Mouse (Mus musculus): ENCODE measurements around the gene Foxj3.

Foxj3 gene

DNA sequence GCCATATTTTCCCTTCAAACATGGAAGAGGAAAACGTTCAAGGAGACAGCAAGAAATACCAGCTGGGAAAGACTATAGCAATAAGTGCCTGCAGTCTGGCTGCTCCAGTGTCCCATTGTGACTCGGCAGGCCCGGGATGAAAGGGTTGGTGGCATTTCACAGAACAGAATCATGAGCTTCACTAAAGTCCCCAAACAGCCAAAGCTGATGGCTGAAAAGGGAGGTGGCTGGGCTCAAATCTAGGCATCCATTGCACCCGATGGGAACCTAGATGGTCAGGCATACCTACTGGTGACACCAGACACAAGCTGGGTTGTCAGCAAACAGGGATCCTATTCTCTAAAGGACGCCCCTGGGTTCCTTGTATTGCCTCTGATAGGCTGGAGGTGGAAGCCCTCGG, 101.1 kb downstream of the Foxj3 start:
- no peak for DNase-seq

DNA sequence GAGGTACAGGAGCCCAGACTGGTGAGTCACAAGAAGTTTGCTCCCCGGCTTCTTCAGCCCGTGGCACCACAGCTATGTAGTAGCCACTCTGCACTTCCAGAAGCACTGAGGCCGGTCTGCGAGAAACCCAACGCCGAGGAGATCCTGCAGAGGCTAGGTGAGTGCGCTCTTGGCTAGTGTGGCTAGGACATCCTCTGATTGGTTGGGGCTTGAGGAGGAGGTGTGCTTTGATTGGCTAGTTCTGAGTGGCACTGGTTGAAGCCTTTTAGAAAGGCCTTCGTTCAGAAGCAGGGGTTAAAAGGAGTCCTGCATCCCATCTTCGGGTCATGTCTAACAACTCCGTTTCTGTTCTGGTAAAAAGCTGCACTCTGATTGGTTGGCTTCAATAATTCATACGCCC, 101.9 kb downstream of the Foxj3 start:
- no peak for DNase-seq

DNA sequence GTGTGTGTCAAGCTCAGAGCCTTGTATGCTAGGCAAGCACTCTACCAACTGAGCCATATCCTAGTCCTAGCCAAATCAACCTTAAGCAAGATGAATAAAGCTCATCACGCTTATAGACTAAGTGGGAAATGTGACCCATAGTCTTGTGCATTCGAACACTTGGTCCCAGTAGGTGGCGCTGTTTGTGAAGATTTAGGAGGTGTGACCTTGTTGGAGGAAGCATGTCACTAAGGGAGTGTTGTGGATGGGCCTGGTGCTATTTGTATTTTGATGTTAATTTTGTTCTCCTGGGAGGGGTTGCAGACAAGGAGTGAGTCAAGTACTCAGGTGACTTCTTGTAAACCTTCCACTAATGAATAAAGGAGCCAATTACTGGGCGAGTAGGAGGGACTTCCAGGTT, 105.9 kb downstream of the Foxj3 start:
- no peak for DNase-seq

DNA sequence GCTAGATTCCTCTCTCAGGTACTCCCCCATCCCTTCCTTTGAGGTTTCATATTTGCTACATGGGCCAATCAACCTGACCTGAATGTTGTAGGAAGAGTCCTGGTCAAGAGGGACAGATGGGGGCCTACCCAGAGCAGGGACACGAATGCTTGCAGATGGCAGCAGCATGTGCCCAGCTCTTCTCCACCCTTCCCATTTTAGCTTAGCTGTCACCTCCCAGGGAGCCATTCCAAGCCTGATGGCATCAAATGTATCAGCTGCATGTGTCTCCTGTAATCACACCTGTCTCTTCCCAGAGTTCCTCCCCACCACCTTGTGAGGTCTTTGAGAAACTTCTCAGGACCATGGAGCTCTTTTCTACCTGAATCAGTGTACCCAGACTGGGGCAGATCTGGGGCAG, 120.2 kb downstream of the Foxj3 start:
- DNase-seq, result no peak

DNA sequence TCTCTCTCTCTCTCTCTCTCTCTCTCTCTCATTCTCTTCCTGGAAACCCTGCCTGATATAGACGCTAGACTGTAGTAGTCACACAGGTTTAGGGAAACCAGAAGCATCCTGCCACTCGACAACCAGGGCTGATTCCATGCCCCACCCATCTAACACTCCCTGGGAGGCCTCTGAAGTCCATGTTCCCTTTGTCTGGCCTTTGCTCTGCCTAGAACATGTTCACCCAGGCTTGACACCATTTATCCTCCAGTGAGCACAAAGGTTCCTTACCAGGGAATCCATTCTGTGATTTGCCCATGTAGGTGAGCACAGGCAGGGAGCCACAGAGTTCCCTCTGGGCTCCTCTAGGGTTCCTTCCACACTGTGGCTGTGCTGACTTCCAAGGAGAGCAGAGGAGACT, 121.4 kb downstream of the Foxj3 start:
- DNase-seq, result no peak

DNA sequence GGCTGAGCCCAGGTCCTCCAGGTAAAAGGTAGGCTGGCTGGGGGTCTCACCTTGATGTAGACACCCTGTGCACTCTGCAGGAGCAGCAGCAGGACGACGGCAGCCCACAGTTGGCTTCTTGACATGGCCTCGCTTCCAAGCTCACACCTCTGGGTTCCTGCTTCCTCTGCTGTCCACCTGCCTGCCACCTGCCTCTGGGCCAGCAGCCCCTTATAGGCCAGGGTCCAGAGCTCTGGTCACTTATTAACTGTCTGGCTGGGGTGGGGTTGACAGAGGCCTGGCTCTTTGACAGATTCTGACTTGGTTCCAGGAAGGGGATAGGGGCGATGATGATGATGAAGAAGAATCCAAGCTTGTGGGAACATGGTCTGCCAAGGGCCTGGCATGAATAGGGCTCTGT, 121.9 kb downstream of the Foxj3 start, which contains the start of gene Guca2b:
Guca2b (minus strand) TSS at position 224 of the 400 bp plus-strand sequence.
- DNase-seq, result no peak

DNA sequence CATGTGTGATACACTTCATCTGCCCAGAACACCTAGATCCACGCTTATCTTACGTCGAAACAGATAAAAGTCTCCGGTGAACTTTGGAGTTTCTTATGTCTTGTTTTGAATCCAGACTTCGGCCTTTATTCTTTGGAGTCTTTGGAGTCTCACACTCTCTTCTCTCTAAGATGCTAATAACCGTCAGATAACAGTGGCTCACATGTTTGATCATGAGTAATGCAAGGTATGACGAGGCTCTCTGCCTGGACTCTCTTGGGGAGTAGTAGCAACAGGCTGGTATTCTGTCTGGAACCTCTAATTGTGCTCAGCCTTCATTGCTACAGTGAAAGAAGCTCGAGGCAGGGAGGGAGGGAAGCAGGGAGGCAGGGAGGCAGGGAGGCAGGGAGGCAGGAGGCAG, 123.2 kb downstream of the Foxj3 start:
- DNase-seq, result no peak

DNA sequence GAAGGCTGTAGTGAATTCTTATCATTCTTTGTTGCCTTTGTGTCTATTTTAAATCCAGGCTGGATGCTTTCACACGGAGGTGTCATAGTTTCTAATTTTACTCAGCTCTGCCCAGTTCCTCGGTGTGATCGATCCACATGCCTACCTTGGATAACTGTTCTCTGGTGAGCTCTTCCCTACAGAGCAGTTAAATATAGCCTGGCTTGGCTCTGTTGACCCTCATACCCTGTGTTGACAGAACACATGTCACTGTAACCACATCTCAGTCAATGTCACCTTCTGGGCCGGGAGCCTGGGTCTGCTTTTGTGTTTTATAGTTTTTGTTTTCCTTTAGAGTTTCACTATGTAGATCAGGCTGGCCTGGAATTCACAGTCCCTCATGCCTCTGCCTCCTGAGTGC, 125.3 kb downstream of the Foxj3 start:
- DNase-seq, result no peak

DNA sequence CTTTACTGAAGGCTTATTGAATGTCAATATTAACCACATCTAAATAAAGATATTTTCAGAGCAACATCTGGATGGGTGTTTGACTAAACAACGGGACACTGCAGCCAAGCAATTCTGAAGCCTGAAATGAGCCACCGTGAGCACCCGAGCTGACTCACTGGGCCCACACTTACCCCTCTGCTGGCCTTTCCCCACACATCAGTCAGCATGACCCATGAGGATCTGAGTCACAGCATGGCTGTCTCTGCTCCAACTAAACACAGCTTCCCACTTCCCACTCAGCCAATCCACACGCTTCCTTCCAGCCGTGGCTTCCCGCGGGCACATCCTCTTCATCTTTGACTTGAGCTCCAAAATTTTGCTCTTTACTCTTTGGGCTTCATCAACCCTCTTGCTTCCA, 126.2 kb downstream of the Foxj3 start:
- DNase-seq, result no peak

DNA sequence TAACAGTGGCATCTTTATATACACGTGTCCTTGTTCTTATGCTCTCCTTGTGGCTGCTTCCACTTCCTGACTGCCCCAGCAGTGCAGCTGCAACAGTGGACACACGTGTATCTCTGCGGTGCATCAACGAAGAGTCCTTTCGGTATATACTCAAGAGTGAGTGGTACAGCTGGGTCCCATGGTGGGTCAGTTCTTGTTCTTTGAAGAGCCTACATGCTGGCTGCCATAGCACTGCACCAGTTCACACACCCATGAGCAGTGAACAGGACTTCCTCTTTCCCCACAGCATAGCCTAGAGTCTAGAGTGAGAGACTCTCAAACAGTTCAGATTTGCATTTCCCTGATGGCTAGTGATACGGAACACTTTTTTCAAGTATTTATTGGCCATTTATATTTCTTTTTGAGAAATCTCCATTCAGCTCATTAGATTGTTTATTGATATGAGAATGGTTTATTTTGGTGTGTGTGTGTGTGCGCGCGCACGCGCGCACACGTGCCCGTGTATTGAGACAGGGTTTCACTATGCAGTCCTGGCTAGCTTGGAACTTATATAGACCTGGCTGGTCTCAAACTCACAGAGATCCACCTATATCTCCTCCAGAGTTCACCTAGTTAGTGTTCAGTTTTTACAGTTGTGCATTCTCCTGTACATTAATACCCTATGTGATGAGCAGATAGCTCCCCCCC, 126.7 kb downstream of the Foxj3 start:
- DNase-seq, result no peak

DNA sequence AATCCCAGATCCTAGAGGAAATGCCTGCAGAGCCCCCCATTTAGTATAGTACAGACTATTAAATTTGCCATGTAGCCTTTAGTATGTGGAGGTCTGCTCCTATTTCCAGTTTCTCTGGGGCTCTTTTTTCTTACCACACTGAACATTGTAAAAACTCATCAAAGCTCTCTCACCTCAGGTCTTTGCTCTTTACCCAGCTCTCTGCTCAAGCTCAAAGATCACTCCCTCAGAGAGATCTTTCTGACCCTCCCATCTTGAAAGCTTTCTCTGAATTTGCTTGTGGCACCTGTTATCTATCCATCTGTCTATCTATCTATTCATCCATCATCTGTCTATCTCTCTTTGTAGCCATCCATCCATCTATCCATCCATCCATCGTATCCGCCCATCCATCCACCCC, 128.4 kb downstream of the Foxj3 start:
- DNase-seq, result no peak

DNA sequence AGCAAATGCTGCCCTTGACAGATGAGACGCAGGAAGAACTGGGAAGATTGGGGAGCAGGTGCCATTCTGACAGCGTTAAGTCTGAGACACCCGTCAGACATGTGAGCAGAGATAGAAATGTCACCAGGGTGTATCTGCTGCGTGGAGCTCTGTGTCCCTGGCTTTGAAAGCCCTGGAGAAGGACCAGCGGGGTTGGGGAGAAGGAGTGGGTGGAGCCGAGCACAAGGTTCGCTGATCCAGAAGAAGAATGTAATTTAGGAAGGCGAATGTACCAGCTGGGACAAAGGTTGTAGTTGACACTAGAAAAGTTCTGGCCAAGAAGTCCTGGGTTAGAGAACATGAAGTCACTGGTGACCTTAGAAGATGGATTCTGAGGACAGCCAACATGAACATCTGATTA, 129.3 kb downstream of the Foxj3 start:
- no peak for DNase-seq

DNA sequence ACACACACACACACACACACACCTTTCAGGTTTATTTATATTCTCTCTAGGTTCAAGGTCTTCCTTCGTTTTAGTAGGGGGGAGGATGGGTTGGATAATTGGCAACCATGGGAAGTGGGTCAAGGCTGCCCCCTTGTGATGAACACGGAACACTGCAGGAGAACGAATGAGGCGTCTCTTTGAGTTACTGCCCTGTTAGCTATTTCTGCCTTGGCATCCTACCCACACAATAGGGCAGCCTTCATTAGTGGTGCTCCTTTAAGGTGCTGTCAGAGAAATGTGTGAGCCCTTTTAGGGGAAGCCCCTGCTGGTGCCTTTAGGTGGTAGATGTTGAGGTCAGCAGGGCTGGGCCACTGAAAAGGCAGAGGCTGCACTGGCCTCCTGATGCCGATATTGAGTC, 130.7 kb downstream of the Foxj3 start:
- DNase-seq, result peak; percentile 58

DNA sequence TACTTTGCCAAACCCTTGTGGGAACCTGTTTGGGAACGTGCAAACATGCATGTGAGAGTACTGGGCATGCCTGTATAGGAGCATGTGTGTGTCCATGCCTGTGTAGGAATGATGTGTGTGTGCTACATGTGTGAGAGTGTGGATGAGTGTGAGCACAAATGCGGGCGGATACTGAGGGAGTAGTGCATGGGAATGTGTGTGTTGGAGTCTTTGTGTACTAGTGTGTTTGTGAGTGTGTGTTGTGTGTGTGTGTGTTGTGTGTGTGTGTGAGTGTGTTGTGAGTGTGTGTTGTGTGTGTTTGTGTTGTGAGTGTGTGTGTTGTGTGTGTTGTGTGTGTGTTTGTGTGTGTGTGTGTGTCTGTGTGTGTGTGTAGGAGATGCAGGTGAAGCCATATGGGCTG, 131.4 kb downstream of the Foxj3 start:
- no peak for DNase-seq

DNA sequence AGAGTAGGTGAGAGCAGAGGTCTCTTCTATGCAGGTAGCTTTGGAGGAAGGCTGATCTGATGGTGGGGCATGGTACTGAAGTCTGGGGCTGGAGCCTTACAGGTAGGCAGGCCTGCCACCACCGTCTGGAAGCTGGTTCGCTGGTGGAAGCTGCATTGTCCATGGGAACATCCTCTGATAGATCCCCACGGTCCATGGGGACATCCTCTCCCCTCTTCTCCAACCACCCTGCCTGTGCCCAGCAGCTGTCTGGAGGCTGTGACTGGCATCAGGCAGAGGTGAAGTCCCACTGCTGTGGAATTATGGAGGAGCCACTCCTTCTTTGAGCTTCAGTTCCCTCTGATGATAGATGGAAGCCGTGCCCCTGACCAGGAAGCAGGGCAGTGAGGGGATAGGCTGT, 131.8 kb downstream of the Foxj3 start:
- no peak for DNase-seq

DNA sequence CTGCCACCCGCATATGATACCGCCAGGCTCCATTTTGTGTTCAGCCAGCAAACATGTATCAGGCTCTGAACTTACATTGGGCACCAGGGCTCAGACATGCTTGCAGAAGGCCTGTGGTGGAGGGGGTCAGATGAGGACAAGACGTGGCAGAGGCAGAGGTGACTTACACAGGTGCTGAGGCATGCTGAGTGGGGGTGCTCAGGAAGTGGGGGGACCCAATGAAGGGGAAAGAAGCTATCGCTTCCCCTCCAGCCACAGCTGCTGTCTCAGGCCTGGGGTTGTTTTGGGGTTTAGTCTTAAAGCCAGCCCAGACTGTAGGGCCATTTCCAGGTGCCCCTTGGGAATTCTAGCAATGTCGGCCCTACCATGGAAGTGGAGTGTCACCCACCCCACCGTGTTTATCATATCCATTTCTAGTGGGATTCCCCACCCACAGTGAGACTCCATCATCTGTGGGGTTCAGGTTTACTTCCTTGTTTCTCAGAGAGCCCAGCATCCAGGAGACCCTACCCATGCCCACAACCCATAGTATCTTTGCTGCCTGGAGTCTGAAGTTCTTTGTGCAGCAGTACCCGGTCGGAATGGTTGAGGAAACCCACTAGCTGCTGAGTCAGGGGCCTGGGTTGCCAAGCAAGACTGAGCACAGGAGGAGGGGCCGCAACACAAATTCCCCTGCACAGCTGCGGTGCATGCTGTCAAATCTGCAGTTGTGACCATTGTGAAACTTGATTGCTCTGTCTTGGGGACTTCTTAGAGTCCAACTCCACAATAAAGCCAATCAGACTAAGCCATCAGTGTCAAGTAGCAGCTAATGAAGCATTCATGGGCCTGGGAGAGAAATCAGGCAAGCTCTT, 132.8 kb downstream of the Foxj3 start:
- no peak for DNase-seq

DNA sequence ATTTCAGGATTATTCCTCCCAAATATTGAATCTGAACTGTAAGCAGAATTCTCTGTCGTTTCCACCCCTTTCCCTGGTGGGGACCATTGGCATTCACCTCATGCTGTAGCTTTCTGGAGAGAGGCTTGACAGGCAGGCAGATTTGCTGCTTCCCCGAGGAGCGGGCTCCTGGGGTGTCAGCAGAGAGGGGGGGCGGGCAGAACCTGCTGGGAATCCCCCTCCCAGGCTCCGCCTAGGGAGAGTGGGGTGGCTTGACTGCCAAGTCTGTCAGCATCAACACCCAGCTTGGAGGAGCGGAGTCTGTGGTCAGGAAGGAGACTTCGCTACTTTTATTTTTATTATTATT, 133.4 kb downstream of the Foxj3 start:
- DNase-seq, result no peak

DNA sequence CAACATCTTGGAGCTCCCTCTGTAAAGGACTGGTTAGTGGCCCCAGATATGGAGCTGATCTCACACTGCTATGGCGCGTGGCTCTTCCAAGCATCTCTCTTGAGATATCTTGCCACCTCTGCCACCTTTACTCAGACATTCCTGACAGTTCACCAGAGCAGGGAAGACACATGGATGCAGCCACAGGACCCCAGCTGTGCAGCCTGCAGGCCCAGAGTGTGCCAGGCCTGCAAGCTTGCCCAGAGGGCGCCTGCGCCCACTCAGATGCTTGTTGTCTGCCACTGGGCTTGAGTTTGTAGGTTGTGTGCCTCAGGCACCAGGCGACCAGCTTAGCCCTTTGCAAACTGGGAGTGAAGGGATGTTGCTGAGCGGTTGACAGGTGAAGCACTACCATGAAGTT, 133.9 kb downstream of the Foxj3 start:
- no peak for DNase-seq

DNA sequence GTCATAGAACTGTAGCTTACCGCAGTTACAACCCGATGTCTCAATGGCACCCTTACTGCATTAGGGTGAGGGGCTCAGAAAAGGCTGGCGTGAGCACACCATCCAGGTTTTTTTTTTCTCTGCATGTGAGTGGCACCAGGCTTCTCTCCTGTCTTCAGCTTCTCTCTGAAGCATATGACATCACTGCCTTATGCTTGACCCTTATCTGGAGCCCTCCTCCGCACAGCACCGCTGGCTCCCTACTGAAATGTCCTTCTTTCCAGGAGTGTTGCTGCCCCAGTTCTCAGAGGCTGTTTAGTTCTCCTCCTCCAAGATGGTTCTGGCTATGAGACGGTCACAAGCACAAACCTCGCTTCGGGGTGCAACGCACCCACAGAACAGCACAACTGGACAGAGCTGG, 134.4 kb downstream of the Foxj3 start:
- DNase-seq, result no peak

DNA sequence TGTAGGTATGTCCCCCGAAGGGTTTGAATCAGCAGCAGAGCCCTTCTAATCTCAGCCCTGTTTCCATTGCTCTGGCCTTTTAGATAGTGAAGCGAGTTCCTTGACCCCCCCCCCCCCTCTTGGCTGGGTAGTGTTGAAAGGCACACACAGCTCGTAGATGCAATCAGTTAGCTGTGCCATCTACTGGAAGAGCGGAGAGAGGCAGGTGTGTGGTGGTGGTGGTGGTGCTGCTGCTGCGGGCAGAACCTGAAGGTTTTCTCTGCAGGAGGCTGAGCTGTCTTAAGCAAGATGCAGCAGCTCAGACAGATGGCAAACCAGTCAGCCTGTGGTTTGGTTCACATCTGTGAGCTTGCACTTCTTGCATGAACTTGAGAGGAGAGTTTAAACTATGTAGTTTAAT, 135.9 kb downstream of the Foxj3 start:
- no peak for DNase-seq
